Mouse (Mus musculus) splenic B cell, adult 2 months (primary cell): ENCODE data around the gene Muc1.

Experiments
- DNase-seq: peaks from one replicate; pipeline ENCODE4 v3.0.0-alpha.2; 2011; ENCODE audit warnings: low read depth, low spot score
- H3K27me3 ChIP-seq: 2 replicates; pipeline ENCODE4 v1.6.1; 2012; ENCODE audit warnings: mild to moderate bottlenecking, low read length, moderate library complexity, mixed read lengths; ENCODE audit not compliant: control insufficient read depth, poor library complexity, insufficient read depth, severe bottlenecking
- H3K36me3 ChIP-seq: 2 replicates; pipeline ENCODE4 v1.6.1; 2012; ENCODE audit warnings: mild to moderate bottlenecking, low read length, moderate library complexity, mixed read lengths; ENCODE audit not compliant: control insufficient read depth, poor library complexity, insufficient read depth, severe bottlenecking

Muc1 gene

DNA sequence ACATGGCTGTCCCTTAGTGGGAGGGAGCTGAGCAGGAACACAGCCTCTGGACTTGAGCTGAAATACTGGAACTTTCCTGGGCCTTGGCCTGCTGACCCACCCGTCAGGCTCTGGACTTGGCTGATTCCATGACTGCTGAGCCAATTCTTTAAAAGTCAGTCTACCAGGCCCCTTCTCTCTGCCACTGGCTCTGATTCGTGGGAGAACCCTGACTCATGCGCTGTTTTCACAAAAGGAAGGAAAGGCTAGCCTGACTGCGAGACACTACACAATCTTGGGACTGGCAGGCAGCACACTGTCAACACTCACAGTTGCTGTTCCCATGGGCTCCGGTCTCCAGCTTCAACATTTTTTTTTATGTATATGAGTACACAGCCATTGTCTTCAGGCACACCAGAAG, 27.3 kb downstream of the Muc1 start:
- no peak for DNase-seq
- Histone ChIP-seq H3K36me3 (no peaks in the 10 kb centered on the region), H3K27me3 (no peaks in the 10 kb centered on the region)

DNA sequence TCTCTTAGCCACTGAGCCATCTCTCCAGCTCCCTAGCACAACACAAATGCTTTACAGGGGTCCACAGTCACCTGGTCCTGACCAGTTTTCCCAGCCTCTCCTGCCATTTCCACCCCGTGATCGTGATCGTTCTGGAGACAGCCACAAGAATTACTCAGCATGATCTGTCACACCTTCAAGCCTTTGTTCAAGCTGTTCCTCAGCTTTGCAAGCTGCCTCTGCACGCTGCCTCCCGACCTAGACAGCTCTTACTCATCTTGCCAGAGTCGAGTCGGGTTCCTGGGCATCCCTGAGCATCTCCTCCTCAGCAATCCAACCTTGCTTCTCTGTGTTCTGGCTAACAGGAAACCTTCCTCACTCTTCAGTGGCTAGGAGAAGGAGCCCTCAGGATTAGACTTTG, 30.2 kb downstream of the Muc1 start, which contains the start of gene Dpm3:
Gene Dpm3 (plus strand): TSS at position 283 of the 400 bp plus-strand sequence.
- DNase-seq: no peak
- H3K27me3 ChIP-seq: no peaks in the 10 kb centered on the region

DNA sequence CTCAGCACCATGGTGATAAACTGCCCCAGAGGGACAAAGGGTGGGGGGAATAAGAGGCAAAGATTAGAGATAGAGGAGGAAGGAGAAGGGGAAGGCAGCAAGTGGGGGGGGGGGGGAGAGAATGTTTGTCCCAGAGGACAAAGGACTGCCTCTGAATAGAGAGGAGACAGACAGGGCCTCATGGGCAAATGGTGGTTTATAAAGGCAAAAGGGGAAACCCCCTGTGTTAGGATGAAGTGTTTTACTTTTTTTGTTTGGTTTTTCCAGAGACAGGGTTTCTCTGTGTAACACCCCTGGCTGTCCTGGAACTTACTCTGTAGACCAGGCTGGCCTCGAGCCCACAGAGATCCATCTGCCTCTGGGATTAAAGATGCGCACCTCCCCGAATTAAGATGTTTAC, 31.4 kb downstream of the Muc1 start:
- H3K27me3 ChIP-seq: no peaks in the 10 kb centered on the region
- no peaks in the 10 kb centered on the region for H3K36me3 ChIP-seq
- no peak for DNase-seq

More for the DNA sequence above, 30.2 kb downstream of the Muc1 start, which contains the start of gene Dpm3:
- H3K36me3 ChIP-seq: no peaks in the 10 kb centered on the region

DNA sequence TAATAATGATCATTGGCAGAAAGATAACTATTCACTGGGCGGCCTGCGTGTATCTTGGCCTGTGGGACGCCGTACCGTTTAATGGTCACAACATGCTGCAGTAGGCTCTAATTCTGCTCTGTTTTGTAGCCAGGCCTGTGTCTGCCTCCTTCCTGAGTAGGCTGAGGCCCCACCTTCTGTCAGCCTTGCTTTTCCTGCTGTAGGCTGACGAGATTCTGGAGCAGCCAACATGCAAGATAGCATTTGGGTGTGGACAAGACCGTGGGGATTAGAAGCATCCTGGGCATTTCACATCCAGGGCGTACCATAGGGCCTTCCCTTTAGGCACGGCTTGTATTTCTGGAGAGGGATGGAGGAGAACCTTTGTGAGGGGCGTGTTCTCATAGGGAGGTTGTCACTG, 33.6 kb downstream of the Muc1 start:
- no peaks in the 10 kb centered on the region; the same call in 1 of the 2 replicates for H3K36me3 ChIP-seq
- DNase-seq: no peak

DNA sequence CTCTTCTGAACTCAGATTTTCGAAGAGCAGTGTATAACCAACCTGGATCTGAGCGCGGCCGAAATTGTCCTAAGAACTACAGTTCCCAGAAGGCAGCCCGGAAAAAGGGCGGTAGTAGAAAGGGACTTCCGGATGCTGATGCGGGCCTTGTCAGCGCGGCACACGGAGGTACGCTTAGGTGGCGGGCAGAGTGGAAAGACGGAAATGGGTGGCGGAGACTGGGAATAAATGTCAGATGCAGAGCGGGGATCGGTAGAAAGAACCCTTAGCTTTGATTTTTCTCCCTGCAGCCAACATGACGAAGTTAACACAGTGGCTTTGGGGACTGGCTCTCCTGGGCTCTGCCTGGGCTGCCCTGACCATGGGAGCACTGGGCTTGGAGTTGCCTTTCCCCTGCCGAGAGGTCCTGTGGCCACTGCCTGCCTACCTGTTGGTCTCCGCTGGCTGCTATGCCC, 37.6 kb downstream of the Muc1 start:
- DNase-seq: peak; percentile 80
- H3K27me3 ChIP-seq: no peaks in the 10 kb centered on the region
- no peaks in the 10 kb centered on the region; the same call in 1 of the 2 replicates for H3K36me3 ChIP-seq

More for the DNA sequence above, 33.6 kb downstream of the Muc1 start:
- H3K27me3 ChIP-seq: no peaks in the 10 kb centered on the region

DNA sequence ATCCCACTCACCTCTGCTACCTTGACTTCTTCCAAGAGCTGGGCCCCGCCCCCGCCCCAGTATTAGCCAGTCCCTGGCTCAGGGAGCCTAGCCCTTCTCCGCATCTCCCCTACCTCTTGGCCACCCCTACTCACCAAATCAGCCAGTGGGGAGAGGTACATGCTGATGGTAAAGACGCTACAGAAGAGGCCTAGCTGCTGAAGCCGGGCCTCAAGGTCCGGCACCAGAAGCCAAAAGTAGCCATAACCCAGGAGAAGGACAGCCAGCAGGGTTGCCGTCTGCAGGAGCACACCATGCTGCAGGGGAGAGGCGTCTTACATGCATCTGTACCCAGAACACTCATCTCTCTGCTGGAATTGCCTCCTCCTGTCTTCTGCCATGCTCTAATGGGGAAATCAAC, 40.1 kb downstream of the Muc1 start:
- Histone ChIP-seq H3K27me3 (no peaks in the 10 kb centered on the region), H3K36me3 (no peaks in the 10 kb centered on the region; the same call in 1 of the 2 replicates)
- no peak for DNase-seq

DNA sequence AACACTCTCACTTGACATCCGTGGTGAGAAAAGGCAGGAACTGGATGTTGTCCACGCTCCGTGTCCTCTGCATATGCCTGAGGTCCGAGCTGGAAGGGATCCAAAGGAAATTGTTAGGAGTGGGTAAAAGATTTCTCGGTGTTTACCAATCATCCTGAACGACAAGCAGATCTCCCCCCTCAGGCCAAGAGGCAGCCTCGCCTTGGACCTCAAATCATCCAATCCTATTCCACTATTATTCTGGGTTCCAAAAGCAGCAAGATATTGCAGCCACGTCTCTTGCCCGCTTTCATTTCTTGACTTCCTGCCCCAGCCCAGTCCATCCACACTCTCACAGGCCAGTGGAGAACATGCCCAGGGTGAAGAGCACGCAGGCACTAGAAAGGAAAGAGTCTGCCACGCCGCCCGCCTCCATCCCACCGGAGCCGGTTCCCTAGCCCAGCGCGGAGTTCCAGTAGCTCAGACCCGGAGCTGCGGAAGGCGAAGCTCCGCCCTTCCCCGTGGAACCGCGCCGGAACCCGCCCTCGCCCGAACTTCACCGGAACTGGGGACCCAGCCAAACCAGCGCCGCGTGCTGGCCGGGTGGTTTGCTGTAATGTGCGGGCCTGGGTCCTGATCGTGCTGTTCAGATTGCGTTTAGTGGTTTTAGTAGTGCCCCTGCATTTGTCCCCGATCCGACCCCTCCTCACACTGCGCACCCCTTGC, 41.3 kb downstream of the Muc1 start, which contains the start of gene Slc50a1:
Gene Slc50a1 (minus strand): TSS at position 520 of the 705 bp plus-strand sequence.
- Histone ChIP-seq H3K36me3 (no peaks in the 10 kb centered on the region; the same call in 1 of the 2 replicates), H3K27me3 (no peaks in the 10 kb centered on the region)
- peak; percentile 70 for DNase-seq

DNA sequence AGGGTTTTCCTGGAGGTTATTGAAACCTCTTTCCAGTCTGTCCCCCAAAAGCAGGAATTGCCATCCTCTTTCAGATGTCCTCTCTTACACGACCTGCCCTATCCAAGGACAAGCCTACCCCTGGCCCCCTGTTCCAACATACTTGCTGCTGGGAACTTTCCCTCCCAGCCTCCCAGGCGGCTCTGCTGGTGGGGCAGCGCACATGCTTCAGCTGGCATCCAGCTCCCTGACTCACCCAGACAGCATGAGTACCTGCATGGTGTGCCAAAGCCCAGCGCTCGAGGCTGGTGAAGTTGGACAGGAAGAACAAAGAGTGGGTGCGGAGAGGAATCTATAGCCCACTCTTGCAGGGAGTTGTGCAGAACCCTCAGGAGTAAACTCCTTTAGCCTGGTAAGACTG, 42.0 kb downstream of the Muc1 start:
- Histone ChIP-seq H3K27me3 (no peaks in the 10 kb centered on the region), H3K36me3 (no peaks in the 10 kb centered on the region; the same call in 1 of the 2 replicates)
- no peak for DNase-seq

DNA sequence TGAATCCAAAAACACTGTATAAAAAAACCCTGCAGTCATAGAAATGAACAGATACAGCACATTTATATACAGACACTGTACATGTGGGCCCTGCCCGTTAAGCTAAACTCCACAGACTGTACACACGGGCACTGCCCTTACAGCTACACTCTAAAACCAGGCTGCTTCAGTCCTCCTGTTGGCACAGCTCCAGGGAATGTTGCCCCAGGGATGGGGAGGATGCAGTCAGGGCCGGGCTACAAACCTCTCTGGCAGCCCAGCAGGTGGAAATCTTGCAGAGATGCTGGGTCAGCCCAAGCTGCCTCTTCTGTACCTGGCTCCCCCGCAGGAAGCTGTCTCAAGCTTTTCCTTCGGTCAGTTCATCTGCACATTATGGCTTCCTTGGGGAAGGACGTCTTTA, 42.9 kb downstream of the Muc1 start:
- Histone ChIP-seq H3K27me3 (no peaks in the 10 kb centered on the region), H3K36me3 (no peaks in the 10 kb centered on the region; the same call in 1 of the 2 replicates)
- DNase-seq: no peak

DNA sequence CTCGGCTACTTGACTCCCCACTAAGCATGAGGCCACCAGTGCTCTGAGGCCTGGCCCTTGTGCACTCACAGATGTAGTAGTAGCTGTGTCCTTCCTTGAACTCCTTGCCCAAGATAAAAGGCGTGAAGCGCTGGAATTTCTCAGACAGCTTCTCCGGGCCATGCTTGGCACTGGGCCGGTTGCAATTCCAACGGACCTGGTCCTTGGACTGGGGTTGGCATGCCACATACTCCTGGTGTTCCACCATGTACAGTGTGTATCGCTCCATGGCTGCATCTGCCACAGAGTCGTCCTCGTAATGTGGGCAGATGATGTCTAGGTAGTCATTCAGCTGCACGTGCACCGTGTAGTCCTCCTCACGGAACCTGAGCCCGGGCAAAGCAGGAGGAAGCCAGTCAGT, 47.2 kb downstream of the Muc1 start:
- no peak for DNase-seq
- H3K36me3 ChIP-seq: no peaks in the 10 kb centered on the region
- no peaks in the 10 kb centered on the region for H3K27me3 ChIP-seq

DNA sequence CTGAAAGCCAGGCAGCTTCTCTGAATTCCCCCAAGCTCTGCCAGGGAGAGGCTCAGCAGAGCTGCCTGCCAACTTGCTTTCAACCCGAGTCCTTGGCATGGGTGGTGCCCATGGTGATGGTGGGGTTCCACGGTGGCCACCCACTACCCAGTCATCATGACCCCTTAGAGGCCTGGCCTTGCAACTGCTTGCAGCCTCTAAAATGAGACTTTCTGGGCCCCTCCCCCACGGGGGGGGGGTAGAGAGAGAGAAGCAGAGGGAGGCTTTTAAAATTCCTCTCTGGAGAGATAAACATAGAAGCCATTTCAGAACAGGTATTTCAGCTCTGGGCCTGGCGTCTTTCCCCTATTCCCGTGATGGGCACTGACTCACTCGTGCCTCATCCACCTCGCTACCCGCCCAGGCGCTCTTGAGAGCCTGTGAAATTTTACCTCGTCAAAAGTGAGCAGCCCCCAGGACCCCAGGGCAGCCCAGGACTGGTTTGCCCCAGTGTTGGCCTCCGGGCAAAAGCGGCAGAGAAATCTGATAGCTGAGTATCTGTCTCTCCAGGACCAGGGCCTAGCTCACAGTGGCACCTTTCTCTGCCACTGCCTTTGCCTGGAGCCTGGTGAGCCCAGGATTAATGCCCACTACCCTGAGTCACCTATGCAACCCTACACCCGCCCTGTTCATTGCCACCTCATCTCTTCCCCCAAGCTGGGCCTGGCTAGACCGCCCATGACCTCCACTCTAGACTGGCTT, 48.6 kb downstream of the Muc1 start:
- no peak for DNase-seq
- Histone ChIP-seq H3K27me3 (no peaks in the 10 kb centered on the region), H3K36me3 (no peaks in the 10 kb centered on the region)

DNA sequence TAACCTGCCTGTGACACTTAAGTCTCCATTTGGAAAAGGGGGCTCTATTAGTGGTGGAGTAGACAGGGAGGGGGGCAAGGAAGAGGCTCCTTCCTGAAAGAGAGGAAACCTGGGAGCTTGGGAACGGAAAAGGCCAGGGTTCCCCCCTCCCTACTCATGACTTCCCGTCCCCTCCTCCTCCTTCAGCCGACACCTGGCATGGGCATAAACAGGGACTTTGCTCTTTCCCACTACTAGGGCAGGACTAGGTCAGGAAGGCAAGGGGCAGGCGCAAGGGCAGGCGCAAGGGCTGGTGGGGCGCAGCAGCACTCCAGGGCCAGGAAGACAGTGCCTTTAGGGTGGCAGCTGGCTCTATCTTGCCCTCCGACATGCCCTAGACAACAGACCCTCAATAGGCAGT, 49.2 kb downstream of the Muc1 start:
- DNase-seq: no peak
- no peaks in the 10 kb centered on the region for H3K36me3 ChIP-seq

DNA sequence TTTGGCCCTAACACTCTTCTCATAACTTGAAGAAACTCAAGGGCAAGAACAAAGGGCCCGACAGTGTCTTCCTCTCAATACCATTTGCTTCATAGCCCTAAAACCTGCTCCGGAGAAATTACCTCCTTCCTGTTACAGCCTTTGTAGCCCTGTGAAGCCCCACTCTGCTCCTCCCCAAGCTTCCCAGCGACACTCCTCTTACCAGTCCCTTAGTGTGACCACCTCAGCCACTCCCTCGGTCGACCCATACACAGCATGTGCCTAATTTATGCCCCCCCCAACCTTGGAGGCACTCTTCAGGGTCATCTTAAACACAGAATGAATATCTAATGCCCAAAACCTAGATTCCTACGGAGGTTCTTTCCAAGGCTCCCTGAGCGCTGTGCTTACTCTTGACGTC, 49.8 kb downstream of the Muc1 start:
- no peak for DNase-seq
- Histone ChIP-seq H3K36me3 (no peaks in the 10 kb centered on the region), H3K27me3 (no peaks in the 10 kb centered on the region)

More for the DNA sequence above, 49.2 kb downstream of the Muc1 start:
- H3K27me3 ChIP-seq: no peaks in the 10 kb centered on the region

DNA sequence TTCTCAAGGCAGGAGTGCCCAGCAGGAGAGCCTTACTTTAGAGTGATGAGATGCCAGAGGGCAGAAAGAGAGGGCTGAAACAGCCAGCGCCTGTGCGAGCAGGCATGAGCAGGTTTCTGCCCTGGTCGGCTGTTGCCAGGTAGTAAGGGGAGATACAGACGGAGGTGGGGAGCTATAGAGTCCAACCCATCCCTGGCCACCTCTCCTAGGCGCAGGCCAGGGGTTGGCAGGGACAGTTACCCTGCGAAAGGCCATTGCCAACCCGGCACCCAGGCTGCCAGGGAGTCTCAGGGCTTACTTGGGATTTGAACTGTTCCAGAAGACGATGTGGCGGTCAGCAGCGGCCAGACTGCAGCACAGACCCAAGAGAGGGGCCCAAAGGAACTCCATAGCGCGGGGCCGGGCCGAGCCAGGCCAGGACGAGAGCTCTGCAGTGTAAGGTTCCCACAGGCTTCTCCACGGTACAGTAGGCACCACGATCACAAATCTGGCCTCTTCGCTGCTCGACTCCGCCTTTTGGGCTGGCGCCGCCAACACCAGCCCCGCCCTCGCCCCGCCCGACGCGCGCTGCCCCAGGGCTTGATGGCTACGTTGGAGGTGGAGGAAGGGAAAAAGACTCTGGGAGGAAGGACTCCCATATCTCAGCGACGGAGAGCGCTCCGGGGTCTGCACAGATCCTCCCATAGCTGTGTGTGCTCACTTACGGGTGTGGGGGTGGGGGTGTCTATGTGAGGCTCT, 50.5 kb downstream of the Muc1 start:
- peak; percentile 65 for DNase-seq
- Histone ChIP-seq H3K27me3 (no peaks in the 10 kb centered on the region), H3K36me3 (no peaks in the 10 kb centered on the region)
